Mouse (Mus musculus) kidney, postnatal 14 days (tissue): Measurements from ENCODE around the gene Syt15.
A peak's percentile ranks its signal among the peaks of the same experiment; 100 is the strongest.

ENCODE experiments used
- DNase-seq: peaks from one replicate; pipeline ENCODE4 v3.0.0; 2022; ENCODE audit warnings: mixed read lengths

The Syt15 gene

DNA sequence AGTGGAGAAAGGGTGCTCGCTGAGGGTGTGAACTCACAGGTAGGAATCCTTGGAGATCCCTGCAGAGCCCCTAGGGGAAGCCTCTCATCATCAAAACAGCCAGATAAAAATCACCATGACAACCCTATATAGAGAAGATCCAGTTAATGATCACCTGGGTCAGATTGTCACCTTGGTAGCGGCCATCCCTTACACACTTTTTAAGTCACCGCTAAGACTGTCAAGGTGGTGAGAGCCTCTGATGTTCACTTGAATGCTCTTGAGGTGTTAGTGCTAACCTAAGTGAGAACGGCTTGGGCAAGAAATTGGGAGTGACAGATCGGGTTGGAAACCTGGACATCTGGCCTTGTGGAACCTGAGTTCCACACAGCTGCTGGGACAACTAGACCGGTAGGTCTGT, at the start of gene Syt15:
Syt15 (plus strand) TSS at position 301 of the 400 bp plus-strand sequence.
- DNase-seq: no peak

- DNase-seq: no peak
Measured at GRCm38 (mm10) chr14:34171107-34171506, 48.3 kb upstream of the Syt15 start.

DNA sequence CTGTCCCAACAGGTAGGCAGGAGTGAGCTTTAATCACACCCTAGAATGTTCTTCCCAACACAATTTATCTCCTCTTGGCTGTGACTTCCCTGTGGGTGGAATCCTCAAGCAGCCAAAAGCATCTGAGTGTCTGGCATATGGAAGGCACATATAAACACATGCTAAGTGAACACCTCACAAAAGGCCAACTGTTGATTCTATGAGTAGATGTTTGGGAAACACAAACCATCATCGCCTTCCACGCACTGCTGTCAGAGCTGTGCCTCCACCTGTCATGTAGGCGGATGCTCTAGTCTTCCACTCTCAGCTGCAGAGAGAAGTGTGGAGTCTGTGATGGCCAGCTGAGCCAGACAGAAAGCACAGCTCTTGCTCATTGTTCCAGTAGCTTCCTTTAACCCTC, 40.0 kb upstream of the Syt15 start:
- no peak for DNase-seq

- peak; percentile 30 for DNase-seq
Measured at GRCm38 (mm10) chr14:34183101-34183500, 36.3 kb upstream of the Syt15 start.

DNA sequence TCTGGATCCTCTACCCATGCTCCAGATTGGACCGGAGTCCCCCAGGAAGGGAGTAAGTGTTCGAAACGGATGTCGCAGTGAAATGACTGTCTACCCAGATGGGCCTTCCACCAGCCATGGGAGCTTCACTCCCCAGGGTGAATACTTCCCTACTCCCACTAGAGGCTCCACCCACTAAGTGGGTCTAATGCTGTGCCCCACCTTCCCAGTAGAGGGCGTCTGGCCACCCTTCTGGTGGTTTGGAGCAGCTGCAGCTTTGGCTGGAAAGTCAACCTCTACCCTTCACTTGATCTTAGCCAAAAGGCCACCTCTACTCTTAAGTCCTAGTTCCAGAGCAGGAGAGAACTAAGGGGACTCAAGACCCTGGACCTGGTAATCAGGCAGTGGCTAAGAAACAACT, 30.8 kb upstream of the Syt15 start:
- peak; percentile 66 for DNase-seq

DNA sequence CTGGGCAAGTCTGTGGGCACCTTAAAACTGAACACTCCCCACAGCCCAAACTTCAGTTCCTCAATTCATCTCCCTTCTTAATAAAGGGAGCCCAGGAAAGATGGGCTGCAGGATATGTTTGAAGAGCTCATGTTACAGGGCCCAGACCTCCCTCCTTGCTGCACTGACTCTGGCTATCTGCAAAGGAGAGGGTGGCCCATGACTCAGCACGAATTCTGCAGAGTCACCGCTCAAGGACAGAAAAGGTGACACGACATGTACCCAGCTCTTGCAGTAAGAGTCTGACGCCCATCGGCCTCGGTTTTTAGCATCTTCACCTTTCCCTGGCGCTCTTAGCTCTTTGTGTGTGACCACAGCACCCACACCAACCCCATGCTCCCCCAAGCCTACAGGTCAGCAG, 29.0 kb upstream of the Syt15 start:
- no peak for DNase-seq

GRCm38 (mm10) chr14:34193879-34194278, 25.5 kb upstream of the Syt15 start:
- DNase-seq: no peak

DNA sequence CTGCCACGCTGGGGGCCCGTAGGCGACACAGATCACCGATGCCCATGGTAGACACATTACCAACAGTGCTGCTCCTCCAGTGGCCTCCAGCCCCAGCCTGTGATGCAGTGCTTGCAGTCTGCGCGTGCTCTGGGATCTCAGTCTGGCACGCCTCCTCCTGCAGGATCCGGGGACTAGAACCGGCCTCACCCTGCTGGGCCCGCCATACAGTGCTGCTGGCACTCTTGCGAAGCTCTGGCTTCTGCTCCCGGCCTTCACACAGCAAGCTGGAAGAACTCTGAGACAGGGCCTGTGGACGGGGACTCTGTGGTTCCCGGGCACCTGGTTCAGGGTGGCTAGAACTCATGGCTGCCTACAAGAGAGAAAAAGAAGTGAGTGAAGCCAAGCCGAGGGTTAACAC, 23.9 kb upstream of the Syt15 start:
- no peak for DNase-seq

- DNase-seq: no peak
Measured at GRCm38 (mm10) chr14:34196706-34197105, 22.7 kb upstream of the Syt15 start.

- DNase-seq: peak; percentile 34
Measured at GRCm38 (mm10) chr14:34200738-34201230, 18.6 kb upstream of the Syt15 start.

DNA sequence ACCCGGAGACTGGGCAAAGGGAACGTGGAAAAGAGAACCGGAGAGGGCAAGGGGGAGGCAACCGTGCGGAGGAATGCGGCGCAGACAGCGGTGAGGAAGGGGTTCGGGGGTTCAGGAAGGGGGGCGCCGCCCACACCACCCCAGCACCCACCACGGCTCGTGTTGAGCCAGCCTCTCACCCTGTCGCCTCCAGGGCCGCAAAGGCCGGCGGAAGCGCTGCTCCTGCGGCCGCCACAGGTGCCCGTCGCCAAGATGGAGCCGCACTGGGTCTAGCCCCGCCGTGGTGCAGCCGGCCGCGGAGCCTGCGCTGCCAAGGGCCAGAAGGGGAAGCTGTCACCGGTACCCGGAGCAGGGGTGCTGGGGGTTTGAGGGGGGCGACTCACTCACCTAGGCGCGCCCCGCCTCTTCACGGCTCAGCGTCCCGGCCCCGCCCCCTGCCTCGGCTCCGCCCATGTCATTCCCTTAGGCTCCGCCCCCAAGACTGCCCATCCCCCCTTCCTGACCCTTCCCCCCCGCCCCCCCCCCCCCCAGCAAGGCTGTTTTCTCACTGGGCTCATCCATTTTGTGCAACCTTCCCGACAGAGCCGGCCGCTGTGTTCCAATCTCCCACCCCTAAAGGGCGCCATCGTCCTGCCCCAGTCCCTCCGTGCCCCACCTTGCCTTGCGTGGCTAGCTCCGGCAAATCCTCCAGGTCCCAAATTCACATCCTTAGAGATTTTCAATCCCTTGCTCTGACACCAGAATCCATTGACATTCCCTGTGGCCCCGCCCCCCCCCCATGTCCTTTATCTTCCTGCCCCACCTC, 18.0 kb upstream of the Syt15 start, which contains the start of gene Gprin2:
Gprin2 (minus strand) TSS at position 423 of the 805 bp plus-strand sequence.
- peak; percentile 38 for DNase-seq

GRCm38 (mm10) chr14:34207996-34208395, 11.4 kb upstream of the Syt15 start:
- DNase-seq: no peak

GRCm38 (mm10) chr14:34208651-34209050, 10.7 kb upstream of the Syt15 start:
- peak; percentile 47 for DNase-seq

GRCm38 (mm10) chr14:34209080-34209479, 10.3 kb upstream of the Syt15 start:
- DNase-seq: no peak

- DNase-seq: no peak
Measured at GRCm38 (mm10) chr14:34209942-34210341, 9.5 kb upstream of the Syt15 start.

DNA sequence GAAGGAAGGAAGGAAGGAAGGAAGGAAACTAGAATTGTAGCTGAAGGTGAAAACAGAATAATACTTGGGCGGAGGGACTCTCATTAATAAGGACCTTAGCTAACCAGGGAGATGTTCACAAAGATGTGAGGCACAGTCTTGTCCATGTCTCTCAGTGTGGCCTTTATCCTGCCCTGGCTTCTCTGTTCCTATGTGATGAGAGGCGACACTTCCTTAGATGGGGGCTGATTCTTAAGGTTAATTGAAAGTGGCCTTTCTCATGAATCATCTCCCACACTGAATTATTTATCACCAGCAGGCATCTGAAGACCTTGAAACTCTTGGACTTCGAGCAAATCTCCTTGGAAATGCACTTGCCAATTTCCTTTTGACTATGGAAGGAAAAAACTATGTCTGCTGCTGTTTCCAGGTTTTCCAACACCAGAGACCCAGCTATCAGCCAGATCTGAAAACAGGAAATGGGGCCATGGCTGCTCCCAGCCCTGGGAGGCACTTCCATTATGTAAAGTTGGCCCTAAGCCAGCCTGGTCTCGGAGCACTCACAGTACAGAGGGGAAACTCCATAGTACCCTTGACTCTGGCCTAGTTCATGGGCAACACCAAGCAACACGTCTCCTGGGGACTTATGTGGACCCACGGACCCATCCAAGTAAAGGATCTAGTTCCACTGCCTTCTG, 3.8 kb upstream of the Syt15 start:
- DNase-seq: peak; percentile 76

GRCm38 (mm10) chr14:34219786-34220198, 397 bp downstream of the Syt15 start:
- peak; percentile 12 for DNase-seq

GRCm38 (mm10) chr14:34220426-34220825, 1.0 kb downstream of the Syt15 start:
- DNase-seq: no peak

DNA sequence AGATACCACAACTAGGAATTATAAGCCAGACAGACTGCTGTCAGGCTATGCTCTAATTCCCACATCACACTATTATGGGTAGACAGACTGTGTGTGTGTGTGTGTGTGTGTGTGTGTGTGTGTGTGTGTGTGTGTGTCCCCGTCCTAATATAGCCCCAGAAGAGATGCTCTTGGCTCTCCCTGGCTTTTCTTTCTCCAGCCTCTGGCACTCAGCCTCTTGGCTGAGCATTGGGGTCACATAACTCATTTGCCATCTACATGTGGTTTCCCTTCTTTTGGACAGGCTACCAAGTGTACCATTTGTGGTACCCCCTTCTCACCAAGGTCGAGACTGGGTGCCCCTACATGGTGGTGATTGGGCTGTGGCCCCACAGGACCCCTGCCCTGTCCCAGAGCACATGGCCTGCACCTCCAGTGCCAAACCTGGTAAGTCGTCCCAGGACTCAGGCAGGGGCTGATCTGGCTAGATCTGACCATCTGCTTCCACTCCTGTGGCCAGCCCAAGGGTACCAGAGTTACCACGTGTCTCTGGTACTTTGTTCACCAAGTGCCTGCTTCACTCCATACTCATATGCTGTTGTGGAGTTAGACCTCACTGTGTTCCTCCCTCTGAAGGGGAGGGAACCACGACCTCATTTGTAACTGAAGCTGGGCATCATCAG, 2.2 kb downstream of the Syt15 start:
- DNase-seq: no peak

DNA sequence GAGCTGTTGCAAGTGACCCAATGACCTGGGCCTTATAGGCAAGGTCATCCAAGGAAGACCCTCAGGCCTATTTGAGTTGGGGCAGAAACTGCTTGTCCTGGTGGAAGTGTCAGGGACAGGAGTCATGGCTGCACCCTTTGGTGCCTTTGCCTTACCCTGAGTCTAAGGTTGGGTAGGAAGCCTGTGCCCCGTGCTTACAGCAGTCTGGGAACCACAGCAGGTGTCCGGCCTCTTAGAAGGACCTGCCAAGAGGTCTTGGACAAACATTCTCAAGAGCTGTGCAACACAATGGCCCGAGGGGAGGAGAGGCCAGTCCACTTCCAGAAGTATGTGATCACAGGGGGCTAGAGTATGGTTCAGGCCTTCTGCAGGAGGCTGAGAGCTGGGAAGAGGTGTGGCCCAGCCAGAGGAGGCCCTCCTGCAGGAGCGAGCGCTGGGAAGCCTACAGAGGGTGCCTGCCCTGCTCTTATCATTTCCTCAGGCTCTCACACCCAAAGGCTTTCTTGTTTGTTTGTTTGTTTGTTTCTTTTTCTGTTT, 4.0 kb downstream of the Syt15 start:
- DNase-seq: no peak

DNA sequence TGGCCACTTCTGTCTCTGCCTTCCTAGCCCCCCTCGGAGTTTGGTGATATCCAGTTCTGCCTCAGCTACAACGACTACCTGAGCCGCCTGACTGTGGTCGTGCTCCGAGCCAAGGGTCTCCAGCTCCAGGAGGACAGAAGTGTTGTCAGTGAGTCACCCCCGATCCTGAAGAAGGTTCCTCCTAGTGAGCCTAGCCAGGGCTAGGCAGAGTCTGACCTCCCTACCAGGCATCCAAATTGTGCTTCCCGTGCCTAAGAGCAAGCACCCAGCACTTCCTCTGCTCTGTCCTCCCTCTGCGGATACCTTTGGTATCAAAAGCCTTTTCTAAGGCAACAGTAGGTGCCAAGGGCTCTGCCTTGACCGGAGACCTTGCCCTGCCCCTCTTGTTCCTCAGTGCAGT, 6.6 kb downstream of the Syt15 start:
- no peak for DNase-seq

GRCm38 (mm10) chr14:34226566-34226965, 7.2 kb downstream of the Syt15 start:
- peak; percentile 15 for DNase-seq

GRCm38 (mm10) chr14:34227981-34228380, 8.6 kb downstream of the Syt15 start:
- no peak for DNase-seq
